Mouse (Mus musculus): ENCODE measurements around the gene Rrm1.
A peak's percentile ranks its signal among the peaks of the same experiment; 100 is the strongest.
"Not testable (repeated sequence)": the region's sequence is repeated elsewhere in the genome, so short reads cannot be mapped to it uniquely, and the experiment has no call there.

The Rrm1 gene

DNA sequence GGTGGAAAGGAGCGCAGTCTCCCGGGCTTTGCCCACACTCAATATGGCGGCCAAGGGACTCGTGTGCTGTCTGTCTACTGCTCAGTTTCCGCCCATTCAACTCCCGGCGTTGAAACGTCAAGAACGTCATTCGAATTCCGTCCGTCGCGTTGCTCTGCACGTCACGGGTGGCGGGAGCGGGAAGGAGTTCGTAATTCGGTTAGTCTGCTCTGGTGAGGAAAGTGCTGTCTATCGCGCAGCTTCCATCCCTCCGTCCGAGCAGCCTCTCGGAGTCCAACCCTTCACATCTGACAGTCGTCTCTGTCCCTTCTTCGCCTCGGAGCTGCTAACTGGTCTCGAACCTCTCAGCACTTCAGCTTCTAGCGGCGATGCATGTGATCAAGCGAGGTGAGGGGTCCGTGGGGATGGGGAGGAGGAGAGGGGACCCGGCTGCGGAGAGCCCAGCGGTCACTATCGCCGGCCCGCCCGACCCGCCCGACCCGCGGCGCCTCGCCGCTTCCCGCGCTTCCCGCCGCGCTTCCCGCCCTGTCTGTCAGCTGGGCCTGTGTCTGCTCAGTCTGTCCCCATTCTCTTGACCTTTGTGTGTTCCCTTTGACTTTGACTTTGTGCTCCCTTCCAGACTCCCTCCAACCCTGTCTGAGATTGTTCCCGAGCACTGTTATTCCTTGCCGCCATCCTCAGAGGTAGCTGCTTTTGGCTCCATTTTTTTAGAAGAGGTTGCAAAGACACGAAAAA, at the start of gene Rrm1:
Gene Rrm1, plus strand, starts transcription at position 39 of the 735 bp plus-strand sequence.
- DNase-seq, result peak; percentile 95

DNA sequence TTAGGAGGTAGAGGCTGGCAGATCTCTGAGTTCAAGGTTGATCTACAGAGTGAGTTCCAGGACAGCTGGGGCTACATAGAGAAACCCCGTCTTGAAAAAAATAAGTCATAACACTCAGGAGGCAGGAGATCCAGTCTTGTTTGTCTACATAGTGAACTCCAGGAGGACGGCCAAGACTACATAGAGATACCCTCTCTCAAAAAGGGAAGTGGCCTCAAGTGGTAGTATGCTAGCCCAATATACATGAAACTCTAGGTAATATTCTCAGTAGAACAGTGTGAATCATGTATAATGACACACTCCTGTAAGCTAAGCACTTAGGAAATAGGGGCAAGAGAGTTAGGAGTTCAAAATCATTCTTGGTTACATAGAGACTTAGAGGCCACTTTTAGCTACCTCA, 47.6 kb upstream of the Rrm1 start:
- no peak for DNase-seq

DNA sequence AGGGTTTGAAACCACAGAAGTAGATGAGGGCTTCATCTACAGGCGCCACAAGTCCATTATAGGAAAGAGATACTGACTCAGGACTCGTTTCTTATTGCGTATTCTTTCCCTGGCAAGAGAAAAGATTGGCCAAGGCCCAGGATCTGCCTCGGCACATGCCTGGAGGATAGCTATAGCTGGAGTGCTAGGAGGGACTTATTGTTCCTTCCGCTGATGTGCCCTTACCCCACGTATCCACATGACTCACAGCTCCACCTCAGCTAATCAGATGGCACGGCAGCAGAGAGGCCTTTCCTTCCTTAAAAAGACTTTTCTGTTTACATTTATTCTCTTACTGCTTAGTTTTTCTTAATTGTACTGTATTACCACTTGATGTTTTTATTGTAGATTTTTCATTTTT, 45.6 kb upstream of the Rrm1 start:
- no peak for DNase-seq

DNA sequence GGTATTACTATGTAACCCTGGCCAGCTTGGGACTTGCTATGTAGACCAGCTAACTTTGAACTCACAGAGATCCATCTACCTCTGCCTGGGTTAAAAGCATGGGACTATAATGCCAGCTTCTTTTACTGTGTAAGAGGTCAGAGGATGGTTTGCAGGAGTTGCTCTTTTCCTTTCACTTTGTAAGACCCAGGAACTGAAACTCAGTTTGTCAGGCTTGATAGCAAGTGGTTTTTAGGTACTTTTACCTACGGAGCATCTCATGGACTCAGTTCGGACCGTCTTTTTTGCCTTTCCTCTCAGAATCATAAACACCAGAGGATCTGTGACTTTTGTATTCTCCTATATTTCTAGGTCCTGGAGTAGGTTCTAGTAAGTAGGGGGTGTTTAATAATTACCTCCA, 45.2 kb upstream of the Rrm1 start:
- no peak for DNase-seq

DNA sequence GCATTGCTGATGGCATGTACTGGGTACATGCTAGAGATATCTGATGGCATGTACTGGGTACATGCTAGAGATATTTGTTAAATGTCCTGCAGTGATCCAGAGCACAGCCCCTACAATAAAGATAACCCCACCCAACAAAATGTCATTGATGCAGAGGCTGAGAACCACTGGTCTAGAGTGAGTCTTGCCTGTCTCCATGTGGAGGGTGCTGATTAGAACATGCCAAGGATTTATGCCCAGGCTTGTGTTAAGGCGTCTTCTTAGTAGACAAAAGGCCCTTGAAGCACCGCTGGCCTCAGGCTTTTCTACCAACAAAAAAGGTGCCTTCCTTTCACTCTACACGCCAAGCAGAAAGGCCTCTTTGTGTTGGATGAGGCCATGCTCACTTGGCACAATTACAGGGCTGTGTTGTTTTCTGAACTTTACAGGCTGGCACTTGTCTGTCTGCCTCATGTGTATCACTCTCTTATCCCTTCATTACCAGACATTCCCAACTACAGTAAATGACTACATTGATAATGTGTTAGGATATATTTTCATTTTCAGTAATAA, 42.2 kb upstream of the Rrm1 start:
- no peak for DNase-seq

DNA sequence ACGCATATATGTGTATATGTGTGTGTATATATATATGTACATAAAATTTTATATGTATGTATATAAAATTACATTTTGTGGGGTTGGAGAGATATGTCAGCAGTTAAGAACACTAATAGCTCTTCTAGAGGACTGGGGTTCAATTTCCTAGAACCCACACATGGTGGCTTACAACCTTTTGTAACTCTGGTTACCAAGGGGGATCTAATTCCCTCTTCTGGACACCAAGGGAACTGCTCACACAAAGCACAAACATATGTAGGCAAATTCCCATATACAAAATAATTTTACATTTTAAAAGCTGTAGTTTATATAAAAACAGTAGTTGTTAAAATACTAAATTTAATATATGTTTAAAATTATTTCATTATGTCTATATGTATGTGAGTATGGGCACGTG, 37.4 kb upstream of the Rrm1 start:
- no peak for DNase-seq

DNA sequence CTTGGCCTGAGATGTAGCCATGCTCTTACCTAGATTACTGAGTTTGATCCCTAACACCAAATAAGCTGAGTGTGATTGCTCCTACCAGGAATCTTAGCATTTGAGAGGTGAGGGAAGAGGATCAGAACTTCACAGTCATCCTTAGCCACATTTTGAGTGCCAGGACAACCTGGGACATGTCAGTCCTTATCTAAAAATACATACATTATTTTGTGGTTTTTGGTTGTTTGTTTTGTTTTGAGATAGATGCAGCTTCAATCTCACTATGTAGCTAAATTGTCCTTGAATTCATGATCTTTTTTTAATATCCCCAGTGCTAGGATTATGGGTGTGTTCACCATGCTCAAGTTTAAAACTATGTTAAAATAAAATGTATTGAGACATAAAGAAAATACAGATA, 34.1 kb upstream of the Rrm1 start:
- DNase-seq, result no peak

DNA sequence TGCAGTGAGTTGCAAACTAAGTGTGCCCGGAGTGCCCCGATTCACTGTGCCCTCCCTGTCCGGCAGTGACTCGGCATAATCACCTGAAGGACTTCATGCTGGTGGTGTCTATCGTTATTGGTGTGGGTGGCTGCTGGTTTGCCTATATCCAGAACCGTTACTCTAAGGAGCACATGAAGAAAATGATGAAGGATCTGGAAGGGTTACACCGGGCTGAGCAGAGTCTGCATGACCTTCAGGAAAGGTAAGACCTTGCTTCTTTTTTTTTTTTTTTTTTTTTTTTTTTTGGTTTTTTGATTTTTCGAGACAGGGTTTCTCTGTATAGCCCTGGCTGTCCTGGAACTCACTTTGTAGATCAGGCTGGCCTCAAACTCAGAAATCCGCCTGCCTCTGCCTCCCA, 26.2 kb upstream of the Rrm1 start:
- not testable (repeated sequence) for DNase-seq

DNA sequence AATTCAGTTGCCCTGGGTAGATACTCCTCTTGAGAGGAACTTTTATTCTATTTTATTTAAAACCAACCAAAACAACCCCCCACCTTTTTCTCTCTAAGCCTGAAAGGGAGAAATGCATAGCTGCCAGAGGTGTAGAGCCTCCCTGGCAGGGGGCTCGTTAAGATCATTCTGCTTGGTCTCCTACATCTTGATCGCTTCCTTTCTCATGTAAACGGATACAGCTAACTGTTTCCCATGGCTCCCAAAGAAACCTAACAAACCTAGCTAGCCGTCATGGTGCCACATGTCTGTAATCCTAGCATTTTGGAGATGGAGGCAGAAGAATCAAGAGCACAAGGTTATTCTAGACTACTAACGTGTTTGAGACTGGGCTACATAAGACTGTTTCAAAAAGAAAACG, 25.7 kb upstream of the Rrm1 start:
- DNase-seq, result no peak

DNA sequence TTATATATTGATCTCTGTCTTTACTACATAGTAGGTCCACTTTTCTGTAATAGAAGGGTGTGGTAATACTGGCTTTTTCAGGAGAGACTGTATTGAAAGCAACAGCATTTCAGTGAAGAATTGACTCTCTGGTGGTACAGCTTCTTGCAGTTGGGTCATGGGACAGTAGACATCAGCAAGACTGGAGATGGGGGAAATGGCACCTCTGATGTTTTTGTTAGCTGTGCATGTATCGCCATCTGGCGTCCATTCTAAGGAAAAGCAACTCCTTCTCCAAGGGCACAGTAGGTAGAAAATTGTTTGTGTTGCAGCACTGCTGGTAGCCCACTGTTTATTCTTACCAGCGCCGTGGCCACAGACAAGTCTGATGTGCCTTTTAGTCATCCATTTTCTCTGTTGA, 24.1 kb upstream of the Rrm1 start:
- DNase-seq, result peak; percentile 55

DNA sequence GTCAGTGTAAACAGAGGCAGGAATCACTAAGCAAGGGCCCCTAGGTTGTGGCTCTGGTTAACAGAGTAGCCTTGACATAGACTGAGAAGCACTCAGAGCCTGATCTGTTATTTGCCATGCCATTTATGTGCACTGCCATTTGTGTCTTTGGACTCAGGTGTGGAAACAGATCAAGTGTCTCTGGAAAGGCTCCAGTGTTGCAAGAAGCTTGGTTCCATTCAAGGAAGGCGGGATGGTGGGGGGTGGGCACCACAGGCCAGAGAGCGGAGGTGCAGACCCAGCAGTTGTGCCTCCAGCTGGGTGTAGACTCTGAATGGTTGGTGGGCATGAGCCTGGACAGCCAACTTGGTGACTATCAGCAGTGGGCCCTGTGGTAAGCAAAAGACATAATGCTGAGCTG, 19.5 kb upstream of the Rrm1 start:
- DNase-seq, result no peak

DNA sequence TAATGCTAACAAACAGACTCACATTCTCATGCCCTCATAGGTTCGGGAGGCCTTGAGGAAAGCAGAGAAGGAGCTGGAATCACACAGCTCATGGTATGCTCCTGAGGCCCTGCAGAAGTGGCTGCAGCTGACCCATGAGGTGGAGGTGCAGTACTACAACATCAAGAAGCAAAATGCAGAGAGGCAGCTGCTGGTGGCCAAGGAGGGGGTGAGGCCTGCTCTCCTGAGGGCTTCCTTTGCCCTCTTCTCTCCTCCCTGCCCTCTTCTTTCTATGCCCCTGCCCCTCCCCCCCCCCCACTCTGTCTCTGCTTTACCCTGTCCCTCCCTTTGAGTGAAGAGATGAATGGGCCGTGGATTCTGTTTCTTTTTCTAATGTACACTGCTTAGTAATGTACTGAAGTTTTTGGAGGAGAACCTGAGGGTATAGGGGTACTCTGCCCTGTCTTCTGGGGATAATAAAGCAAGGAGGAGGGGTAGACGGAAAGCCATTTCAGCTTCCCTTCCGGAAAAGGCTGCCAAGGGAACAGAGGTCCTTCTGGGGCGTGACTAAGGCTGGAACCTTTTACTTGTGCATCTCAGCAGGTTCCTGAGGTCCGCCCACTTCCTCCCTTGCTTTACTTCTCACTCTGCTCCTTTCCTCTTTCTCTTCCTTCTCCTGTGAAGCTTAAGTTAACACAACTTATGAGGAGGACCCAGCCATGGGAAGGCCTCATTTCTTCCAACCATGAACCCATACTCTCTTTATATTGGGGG, 15.4 kb upstream of the Rrm1 start:
- no peak for DNase-seq

DNA sequence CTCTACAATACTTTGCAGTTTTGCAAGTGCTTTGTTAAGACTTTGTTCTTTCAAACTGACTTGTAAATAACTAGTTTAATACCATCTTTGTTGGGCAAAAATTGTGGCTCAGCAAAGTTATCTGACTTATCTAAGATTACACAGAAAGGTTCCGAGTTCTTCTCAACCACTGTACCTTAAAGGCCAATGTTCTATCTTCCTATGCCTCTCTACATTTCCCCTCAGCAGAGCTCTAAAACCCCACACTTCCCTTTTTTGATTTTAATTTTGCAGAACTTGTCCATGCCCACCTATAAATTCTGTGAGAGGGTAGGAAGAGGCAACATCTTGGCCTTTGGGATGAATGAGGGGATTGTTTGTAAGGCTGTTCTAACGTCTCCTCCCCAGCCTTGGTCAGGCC, 7.2 kb upstream of the Rrm1 start:
- no peak for DNase-seq

DNA sequence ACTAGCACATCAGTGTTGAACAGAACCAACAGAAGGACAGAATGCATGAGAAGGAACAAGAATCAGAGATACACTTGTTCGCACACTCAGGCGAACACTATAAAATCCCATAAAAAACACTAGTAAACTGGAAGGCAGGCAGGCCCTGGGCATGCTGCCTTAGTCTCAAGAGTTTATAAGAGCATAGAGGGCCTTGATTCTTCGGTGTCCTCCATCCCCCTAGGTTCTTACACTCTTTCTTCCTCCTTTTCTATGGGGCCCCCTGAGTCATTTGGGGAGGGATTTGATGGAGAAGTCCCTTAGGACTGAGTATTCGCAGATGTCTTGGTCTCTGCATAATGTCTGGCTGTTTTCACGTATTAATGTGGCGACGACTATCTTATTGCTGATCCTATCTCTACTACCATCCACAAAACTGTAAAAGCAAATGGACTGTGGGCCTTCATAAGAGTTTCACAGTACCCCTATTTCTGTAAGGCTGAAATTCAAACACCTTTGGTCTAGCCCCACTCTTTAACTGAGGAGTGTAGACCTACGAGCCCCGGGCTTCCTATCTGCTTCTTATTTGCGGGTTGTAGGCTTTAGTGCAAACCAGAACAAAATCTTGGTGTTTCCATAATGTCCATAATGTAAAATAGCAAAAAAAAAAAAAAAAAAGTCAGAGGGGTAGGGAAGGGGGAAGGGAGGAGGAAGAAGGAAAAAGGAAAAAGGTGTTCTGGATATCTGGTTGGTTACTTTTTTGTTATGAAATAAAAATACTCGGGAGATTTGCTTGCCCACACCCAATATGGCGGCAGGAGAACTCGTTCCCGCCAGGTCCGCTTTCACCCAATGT, 456 bp upstream of the Rrm1 start:
- no peak for DNase-seq

DNA sequence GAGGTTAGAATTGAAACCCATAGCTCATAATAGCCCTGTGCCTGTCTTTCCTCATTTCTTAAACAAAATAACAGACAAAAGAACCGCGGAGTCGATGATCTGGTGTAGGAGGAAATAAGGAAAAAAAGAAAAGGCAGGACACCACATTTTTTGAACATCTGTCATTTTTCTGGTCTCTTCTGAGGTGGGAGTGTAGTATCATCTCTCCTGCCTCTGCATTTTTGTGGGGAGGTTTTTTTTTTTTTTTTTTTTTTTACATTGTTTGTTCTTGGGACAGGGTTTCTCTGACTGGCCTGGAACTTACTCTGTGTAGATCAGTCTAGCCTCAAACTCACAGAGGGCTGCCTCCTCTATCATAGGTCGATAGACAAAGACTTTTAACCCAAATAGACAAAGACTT, 937 bp downstream of the Rrm1 start:
- DNase-seq, result no peak

DNA sequence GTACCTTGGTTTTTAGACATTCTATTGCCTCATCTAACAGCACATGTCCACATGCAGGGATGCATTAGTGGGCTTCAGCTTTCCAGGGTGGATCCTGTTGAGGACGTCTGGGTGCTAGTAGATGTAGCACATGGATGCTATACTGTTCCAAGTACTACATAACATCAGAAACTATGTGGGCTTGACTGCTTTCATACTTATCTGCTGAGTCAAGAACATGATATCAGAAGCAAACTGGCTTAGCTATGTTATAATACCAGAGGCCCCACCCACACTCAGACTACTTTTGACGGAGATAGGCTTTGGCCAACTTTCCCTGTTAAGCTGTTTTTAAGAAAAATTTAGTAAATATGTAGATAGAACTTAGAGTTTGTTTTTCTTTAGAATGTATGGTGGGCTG, 2.8 kb downstream of the Rrm1 start:
- no peak for DNase-seq

DNA sequence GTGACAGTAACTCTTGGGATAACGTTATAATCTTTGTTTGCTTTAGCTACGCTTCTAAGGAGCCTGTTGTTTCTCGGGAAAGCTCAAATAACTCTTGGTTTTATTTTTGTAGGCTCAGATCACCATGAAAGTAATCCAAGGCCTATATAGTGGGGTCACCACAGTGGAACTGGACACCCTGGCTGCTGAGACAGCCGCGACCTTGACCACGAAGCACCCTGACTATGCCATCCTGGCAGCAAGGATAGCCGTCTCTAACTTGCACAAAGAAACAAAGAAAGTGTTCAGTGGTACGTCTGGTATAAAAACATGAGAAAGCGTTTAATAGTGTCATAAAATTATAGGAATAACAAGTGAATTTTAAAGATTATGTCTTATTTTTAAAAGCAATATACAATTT, 4.9 kb downstream of the Rrm1 start:
- DNase-seq, result no peak

DNA sequence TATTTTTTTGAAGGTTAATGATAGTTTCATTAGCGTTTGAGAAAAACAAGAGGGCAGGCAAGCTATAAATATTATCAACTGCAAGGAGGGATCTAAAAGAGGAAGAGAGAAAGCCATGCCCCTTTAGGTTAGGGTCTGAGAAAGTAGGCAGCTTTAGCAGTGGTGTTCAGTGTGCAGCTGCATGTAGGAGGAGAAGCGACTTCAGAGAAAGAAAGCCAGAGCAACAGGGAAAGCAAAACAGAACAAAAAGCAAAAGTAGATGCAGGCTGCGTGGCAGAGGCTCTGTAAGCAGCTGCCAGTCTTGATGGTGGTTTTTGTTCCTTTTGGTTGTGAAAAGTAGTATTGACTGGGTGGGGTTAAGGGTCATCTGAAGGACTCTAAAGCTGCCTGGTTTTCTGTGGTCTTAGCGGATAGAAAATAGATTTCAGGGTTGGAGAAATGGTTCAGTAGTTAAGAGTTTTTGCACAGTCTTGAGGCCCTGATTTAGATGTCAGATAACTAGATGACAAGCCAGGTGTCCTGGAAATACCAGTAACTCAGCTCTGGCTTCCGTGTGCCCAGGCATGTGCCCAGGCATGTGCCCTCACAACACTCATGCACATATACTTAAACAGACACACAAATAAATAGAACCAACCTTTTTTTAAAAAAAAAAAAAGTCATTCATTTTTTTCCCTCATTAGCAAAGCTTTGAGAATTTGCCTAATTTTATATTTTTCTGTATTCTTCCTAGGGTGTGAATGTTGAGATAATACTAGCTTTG, 17.3 kb downstream of the Rrm1 start:
- no peak for DNase-seq

DNA sequence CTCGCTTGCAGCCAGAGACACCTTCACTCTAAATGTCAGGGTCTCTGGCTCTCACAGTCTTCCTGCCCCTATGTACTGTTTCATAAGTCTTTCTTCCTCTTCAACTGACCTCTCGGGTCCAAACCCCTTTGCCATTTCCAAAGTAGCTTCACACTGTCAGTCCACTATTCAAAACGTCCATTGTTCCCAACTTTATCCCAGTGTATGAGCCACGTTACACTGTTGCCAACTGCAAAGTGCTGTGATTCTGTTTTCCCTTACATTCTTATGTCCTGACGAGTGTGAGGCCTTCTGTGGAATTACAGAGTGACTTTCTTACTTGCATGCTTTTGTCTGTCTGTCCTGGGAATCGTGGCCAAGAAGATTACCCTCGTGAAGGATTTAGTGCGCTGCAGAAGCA, 26.1 kb downstream of the Rrm1 start:
- no peak for DNase-seq

DNA sequence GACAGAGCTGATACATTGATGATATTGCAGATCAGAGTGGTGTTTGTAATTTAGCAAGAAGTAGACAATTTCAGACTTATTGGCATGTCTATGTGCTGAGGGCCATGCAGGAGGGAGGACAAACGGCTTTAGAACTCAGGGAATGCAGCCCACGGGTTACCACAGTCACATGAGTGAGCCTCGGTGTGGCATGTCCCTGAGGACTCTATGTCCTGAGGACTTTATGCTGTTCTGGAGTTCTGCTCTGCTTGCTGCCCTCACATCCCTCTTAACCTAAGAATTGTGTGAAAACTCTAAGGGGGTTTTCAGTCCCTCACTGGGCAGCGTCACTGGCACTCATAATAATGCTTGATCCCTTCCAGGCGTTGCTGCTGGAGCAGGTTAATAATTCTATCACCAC, 31.2 kb downstream of the Rrm1 start:
- DNase-seq, result no peak

DNA sequence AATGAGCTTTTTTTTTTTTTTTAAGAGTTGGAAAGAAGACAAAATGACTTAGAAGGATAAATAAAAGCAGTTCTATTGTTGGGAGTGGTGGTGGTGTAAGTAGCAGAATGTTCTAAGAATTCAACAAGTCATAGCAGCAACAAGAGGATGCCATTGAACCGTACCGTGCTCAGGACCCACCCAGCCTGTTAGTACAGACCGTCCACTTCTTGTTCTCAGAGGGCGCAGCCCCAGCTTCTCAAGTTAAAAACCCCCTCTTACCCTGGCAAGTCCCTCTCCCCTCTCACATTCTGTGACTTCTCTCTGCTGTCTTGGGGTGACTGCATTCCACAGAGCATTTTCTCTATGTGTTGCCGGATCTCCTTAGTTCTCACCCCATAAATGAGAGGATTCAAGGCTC, 35.1 kb downstream of the Rrm1 start:
- no peak for DNase-seq

DNA sequence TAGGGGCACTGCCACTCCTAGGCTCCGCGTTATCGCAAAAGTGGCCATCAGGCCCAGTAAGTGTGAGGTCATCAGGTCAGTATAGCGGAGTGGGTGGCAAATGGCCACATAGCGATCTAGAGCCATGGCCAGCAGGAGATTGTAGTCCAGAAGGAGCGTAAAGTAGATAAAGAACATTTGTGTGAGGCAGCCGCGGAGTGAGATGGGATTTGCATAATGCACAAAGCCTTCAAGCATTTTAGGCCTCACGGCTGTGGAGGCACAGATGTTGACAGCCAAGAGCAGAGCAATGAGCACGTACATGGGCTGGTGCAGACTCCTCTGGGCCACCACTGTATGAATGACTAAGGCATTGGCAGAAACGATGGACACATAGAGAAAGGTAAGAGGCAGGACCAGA, 35.9 kb downstream of the Rrm1 start:
- DNase-seq, result no peak

DNA sequence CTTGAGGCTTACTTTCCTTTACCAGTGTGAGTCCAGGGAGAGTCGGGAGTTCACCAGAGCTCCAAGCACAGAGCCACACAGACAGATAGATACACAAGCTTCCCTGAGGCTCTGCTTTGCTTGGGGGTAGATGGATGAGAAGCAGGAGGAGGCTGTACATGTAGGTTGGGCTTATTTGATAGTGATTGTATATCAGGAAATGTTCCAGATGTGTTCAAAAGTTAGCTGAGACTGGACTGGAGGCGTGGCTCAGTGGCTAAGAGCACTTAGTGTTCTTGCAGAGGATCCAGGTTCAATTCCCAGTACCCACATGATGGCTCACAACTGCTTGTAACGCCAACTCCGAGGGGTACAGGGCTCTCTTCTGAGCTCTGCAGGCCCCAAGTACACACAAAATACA, 36.9 kb downstream of the Rrm1 start:
- DNase-seq, result no peak

Data from kidney, postnatal 14 days (tissue).